Mouse (Mus musculus): ENCODE measurements at regions not wholly inside any gene's neighbourhood (a gene's known extent, or its start where the extent isn't known, plus 50 kb on each side); places are given as distances from the start of the nearest gene placed in this dataset.

DNA sequence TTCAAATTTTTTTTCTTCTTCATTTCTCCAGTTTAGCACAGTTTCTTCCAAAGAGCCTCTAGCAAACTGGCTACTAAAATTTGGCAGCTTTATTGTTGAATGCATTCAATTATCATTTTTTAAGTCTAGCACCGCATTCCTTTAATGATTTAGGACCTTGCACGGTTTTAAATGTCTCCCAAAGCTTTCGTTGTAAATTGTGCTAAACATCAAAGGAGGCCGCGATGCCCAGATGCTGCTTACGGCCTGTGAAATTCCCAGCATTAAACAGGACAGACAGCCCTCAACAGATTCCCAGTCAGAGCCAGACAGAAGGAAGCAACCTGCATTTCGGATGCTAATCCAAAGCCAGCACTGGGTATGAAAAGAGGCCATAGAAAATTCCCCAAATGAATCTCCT is 108.0 kb upstream of the Fam204a start:
- no peak for TF ChIP-seq POLR2A (IDR thresholded peaks at IDR 0.05; ENCODE audit: insufficient read depth, low read length)
- no peak for TF ChIP-seq EP300 (IDR thresholded peaks at IDR 0.05; ENCODE audit: insufficient read depth, low read depth, low read length)
- TF ChIP-seq CTCF (IDR thresholded peaks at IDR 0.05; ENCODE audit: low read depth, low read length): no peak
- Histone ChIP-seq H3K27ac (ENCODE audit: insufficient read depth, low read length) (no peak overlapping the region), H3K27me3 (ENCODE audit: control insufficient read depth, insufficient read depth, low read length, poor library complexity, severe bottlenecking) (no peaks in the 10 kb centered on the region; the same call in 1 of the 2 replicates), H3K36me3 (ENCODE audit: control insufficient read depth, insufficient read depth, low read length, poor library complexity, severe bottlenecking) (no peaks in the 10 kb centered on the region), H3K4me1 (ENCODE audit: control insufficient read depth, insufficient read depth, low read length) (no peaks in the 10 kb centered on the region), H3K9me3 (replicated peaks; ENCODE audit: control insufficient read depth, insufficient read depth, low read length, poor library complexity, severe bottlenecking) (no peaks in the 10 kb centered on the region), H3K4me3 (ENCODE audit: low read depth, low read length) (no peak overlapping the region), H3K9ac (ENCODE audit: low read depth, poor library complexity, severe bottlenecking) (no peak overlapping the region)

DNA sequence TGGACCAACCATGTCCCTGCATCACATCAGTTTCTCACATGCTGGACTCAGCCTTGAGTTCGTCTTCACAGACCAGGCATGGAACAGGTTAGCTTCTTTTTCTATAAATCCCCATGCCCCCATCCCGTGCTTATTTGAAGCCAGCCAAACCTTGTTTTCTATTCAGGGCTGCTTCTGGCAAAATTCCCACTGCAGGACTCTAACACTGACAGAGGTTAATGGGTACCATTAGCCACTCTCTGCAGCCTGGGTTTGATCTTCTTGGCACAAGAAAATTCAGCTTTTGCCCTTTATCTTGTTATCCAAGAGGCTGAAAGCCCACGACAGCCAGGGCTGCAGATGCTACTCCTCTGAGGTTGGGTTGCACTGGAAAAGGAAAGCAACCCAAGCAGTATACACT is 101.8 kb upstream of the Fam204a start:
- no peak overlapping the region for H3K4me3 ChIP-seq (ENCODE audit: low read depth, low read length)
- H3K27ac ChIP-seq (ENCODE audit: insufficient read depth, low read length): no peak overlapping the region
- H3K4me1 ChIP-seq (ENCODE audit: control insufficient read depth, insufficient read depth, low read length): no peaks in the 10 kb centered on the region
- TF ChIP-seq EP300 (IDR thresholded peaks at IDR 0.05; ENCODE audit: insufficient read depth, low read depth, low read length) (no peak), POLR2A (IDR thresholded peaks at IDR 0.05; ENCODE audit: insufficient read depth, low read length) (no peak), CTCF (IDR thresholded peaks at IDR 0.05; ENCODE audit: low read depth, low read length) (no peak)
- H3K27me3 ChIP-seq (ENCODE audit: control insufficient read depth, insufficient read depth, low read length, poor library complexity, severe bottlenecking): no peaks in the 10 kb centered on the region; the same call in 1 of the 2 replicates
- no peaks in the 10 kb centered on the region for H3K9me3 ChIP-seq (replicated peaks; ENCODE audit: control insufficient read depth, insufficient read depth, low read length, poor library complexity, severe bottlenecking)
- H3K36me3 ChIP-seq (ENCODE audit: control insufficient read depth, insufficient read depth, low read length, poor library complexity, severe bottlenecking): no peaks in the 10 kb centered on the region
- H3K9ac ChIP-seq (ENCODE audit: low read depth, poor library complexity, severe bottlenecking): no peak overlapping the region

GRCm38 (mm10) chr19:60325612-60326011 is 99.1 kb upstream of the Fam204a start:
- Histone ChIP-seq H3K36me3 (ENCODE audit: control insufficient read depth, insufficient read depth, low read length, poor library complexity, severe bottlenecking) (no peaks in the 10 kb centered on the region), H3K27ac (ENCODE audit: insufficient read depth, low read length) (no peak overlapping the region), H3K27me3 (ENCODE audit: control insufficient read depth, insufficient read depth, low read length, poor library complexity, severe bottlenecking) (no peaks in the 10 kb centered on the region; the same call in 1 of the 2 replicates), H3K9me3 (replicated peaks; ENCODE audit: control insufficient read depth, insufficient read depth, low read length, poor library complexity, severe bottlenecking) (no peaks in the 10 kb centered on the region), H3K4me3 (ENCODE audit: low read depth, low read length) (no peak overlapping the region), H3K4me1 (ENCODE audit: control insufficient read depth, insufficient read depth, low read length) (no peaks in the 10 kb centered on the region), H3K9ac (ENCODE audit: low read depth, poor library complexity, severe bottlenecking) (no peak overlapping the region)
- no peak for TF ChIP-seq POLR2A (IDR thresholded peaks at IDR 0.05; ENCODE audit: insufficient read depth, low read length)
- TF ChIP-seq EP300 (IDR thresholded peaks at IDR 0.05; ENCODE audit: insufficient read depth, low read depth, low read length): no peak
- no peak for TF ChIP-seq CTCF (IDR thresholded peaks at IDR 0.05; ENCODE audit: low read depth, low read length)

DNA sequence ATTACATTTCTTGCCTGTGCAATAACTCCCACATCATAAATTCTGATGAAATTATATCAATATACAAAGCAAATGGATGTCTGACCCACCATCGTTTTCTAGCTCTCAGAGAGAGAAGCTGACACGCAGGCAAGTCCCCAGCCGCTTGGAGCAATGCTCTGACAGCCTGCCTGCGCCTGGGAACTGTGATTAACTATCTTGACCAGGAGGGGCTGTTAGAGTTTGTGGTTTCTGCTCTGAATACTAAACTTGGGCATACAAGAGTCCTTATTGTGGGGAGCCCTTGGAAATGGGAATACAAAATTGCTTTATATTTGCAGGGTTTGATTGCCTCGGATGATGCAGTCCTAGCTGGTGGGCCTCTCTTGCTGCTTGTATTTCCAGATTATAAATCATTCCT is 98.6 kb upstream of the Fam204a start:
- Histone ChIP-seq H3K27me3 (ENCODE audit: control insufficient read depth, insufficient read depth, low read length, poor library complexity, severe bottlenecking) (no peaks in the 10 kb centered on the region; the same call in 1 of the 2 replicates), H3K36me3 (ENCODE audit: control insufficient read depth, insufficient read depth, low read length, poor library complexity, severe bottlenecking) (no peaks in the 10 kb centered on the region), H3K9me3 (replicated peaks; ENCODE audit: control insufficient read depth, insufficient read depth, low read length, poor library complexity, severe bottlenecking) (no peaks in the 10 kb centered on the region), H3K4me1 (ENCODE audit: control insufficient read depth, insufficient read depth, low read length) (no peaks in the 10 kb centered on the region), H3K27ac (ENCODE audit: insufficient read depth, low read length) (no peak overlapping the region), H3K9ac (ENCODE audit: low read depth, poor library complexity, severe bottlenecking) (no peak overlapping the region), H3K4me3 (ENCODE audit: low read depth, low read length) (no peak overlapping the region)
- TF ChIP-seq POLR2A (IDR thresholded peaks at IDR 0.05; ENCODE audit: insufficient read depth, low read length): no peak
- TF ChIP-seq CTCF (IDR thresholded peaks at IDR 0.05; ENCODE audit: low read depth, low read length): no peak
- TF ChIP-seq EP300 (IDR thresholded peaks at IDR 0.05; ENCODE audit: insufficient read depth, low read depth, low read length): no peak

DNA sequence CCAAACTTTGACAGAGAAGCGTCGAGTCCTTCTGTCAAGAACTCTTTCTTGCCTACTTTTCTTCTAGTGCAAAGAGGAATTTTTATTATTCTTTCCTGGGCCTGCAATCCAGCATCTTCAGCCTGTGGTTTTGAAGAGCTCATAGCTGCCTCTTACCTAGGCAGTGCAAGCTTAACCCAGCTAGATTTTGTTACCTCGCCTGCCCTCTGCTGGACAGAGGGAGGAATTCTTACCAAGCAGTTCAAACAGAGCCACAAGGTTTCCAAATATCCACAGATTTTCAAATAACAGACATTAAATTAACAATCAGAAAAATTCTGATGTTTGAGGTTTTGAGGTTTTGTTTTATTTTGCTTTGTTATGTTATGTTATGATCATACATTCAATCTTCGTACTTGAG is 84.1 kb upstream of the Fam204a start:
- Histone ChIP-seq H3K36me3 (ENCODE audit: control insufficient read depth, insufficient read depth, low read length, poor library complexity, severe bottlenecking) (no peaks in the 10 kb centered on the region), H3K4me3 (ENCODE audit: low read depth, low read length) (no peak overlapping the region), H3K9me3 (replicated peaks; ENCODE audit: control insufficient read depth, insufficient read depth, low read length, poor library complexity, severe bottlenecking) (no peaks in the 10 kb centered on the region), H3K27me3 (ENCODE audit: control insufficient read depth, insufficient read depth, low read length, poor library complexity, severe bottlenecking) (no peaks in the 10 kb centered on the region), H3K4me1 (ENCODE audit: control insufficient read depth, insufficient read depth, low read length) (no peaks in the 10 kb centered on the region), H3K9ac (ENCODE audit: low read depth, poor library complexity, severe bottlenecking) (no peak overlapping the region), H3K27ac (ENCODE audit: insufficient read depth, low read length) (no peak overlapping the region)
- TF ChIP-seq EP300 (IDR thresholded peaks at IDR 0.05; ENCODE audit: insufficient read depth, low read depth, low read length) (no peak), CTCF (IDR thresholded peaks at IDR 0.05; ENCODE audit: low read depth, low read length) (peak; percentile 41)

DNA sequence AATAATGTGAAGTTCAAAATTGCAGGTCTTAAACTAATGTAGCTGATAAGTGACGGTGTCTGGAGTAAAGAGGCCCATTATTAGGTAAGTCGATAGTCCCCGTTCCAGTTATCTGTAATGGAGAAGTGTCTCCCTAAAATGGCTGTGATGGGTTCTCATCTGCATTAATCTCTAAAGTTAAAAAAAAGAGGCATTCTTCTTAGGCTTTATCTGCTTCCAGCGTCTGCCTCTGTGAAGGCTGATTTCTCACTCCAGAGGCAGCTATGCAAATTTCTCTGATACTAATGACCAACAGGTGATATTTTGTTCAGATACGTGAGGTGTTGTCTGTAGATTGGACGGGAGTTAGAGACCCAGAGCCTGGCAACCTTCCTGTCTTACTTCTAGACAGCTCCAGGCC is 75.9 kb upstream of the Fam204a start:
- Histone ChIP-seq H3K4me1 (ENCODE audit: control insufficient read depth, insufficient read depth, low read length) (no peaks in the 10 kb centered on the region), H3K36me3 (ENCODE audit: control insufficient read depth, insufficient read depth, low read length, poor library complexity, severe bottlenecking) (no peaks in the 10 kb centered on the region), H3K4me3 (ENCODE audit: low read depth, low read length) (no peak overlapping the region), H3K27me3 (ENCODE audit: control insufficient read depth, insufficient read depth, low read length, poor library complexity, severe bottlenecking) (no peaks in the 10 kb centered on the region), H3K9ac (ENCODE audit: low read depth, poor library complexity, severe bottlenecking) (no peak overlapping the region), H3K27ac (ENCODE audit: insufficient read depth, low read length) (no peak overlapping the region), H3K9me3 (replicated peaks; ENCODE audit: control insufficient read depth, insufficient read depth, low read length, poor library complexity, severe bottlenecking) (no peaks in the 10 kb centered on the region)
- TF ChIP-seq EP300 (IDR thresholded peaks at IDR 0.05; ENCODE audit: insufficient read depth, low read depth, low read length) (no peak), CTCF (IDR thresholded peaks at IDR 0.05; ENCODE audit: low read depth, low read length) (no peak), POLR2A (IDR thresholded peaks at IDR 0.05; ENCODE audit: insufficient read depth, low read length) (no peak)
